ENCODE assay signal across 8 mouse cellular contexts in genomic region chr2:164126533-164126955, GRCm38 (mm10). TPM values are rescaled to one million over a fixed set of nuclear protein-coding genes. Genes with fewer than 3 reads are reported as not detected.
DNase-seq lines count a peak whose midpoint lies in the region; ATAC-seq and TF ChIP-seq lines count a peak whose summit lies in the region.

No protein-coding gene starts in this region.

- no peak overlapping the region for H3K4me3 ChIP-seq in heart, adult 2 months
- H3K4me3 ChIP-seq in limb, embryonic 15.5 days, result no peak overlapping the region

- WGBS in heart, adult 2 months, result 81% methylated on average over 13 of the region's 13 CpGs
- WGBS in limb, embryonic 15.5 days, result 33% methylated on average over 13 of the region's 13 CpGs

- no peaks in the 10 kb centered on the region for H3K27me3 ChIP-seq in heart, adult 2 months (ENCODE audit: control insufficient read depth, insufficient read depth, low read length)
- no peaks in the 10 kb centered on the region for H3K27me3 ChIP-seq in limb, embryonic 15.5 days

- TF ChIP-seq POLR2A in heart, adult 2 months (IDR thresholded peaks at IDR 0.05; ENCODE audit: insufficient read depth, low read depth, low read length), result no peak

- DNase-seq in heart, adult 2 months, result peak; percentile 24 to 38
- no peak for DNase-seq in heart, adult 8-10 months (ENCODE audit: low spot score)
- peak; percentile 25 to 38 for DNase-seq in B cell, adult 2 months
- DNase-seq in cerebellum, adult 18-20 months, result peak; percentile 39 to 51
- peak; percentile 68 for DNase-seq in kidney, postnatal 10 days

- H3K36me3 ChIP-seq in heart, adult 2 months (ENCODE audit: control insufficient read depth, insufficient read depth, low read length), result no peaks in the 10 kb centered on the region
- peaks cover 25% of the 10 kb centered on the region for H3K36me3 ChIP-seq in limb, embryonic 15.5 days

- peak; percentile 79; the same call in 1 of the 2 replicates for ATAC-seq in limb, embryonic 15.5 days (ENCODE audit: insufficient number of reproducible peaks, low FRiP score, low TSS enrichment, low read depth)
- ATAC-seq in monocyte, adult 5-6 weeks (replicated peaks; ENCODE audit: insufficient number of reproducible peaks, low FRiP score, low TSS enrichment, poor library complexity, severe bottlenecking), result no peak
- ATAC-seq in megakaryocyte, adult 5-6 weeks (ENCODE audit: poor library complexity, severe bottlenecking), result no peak

- H3K9me3 ChIP-seq in limb, embryonic 15.5 days, result no peaks in the 10 kb centered on the region

- TF ChIP-seq EP300 in heart, adult 2 months (IDR thresholded peaks at IDR 0.05; ENCODE audit: insufficient read depth, low read depth, low read length), result no peak

- H3K9ac ChIP-seq in heart, adult 2 months (ENCODE audit: low read depth, low read length), result no peak overlapping the region
- H3K9ac ChIP-seq in limb, embryonic 15.5 days, result no peak overlapping the region

- H3K4me2 ChIP-seq in limb, embryonic 15.5 days, result no peak overlapping the region

- intact Hi-C loops in heart, adult 2 months (cut with DNase I), result no loop called here

- H3K79me2 ChIP-seq in heart, adult 2 months (replicated peaks; ENCODE audit: control insufficient read depth, insufficient read depth, low read length), result no peaks in the 10 kb centered on the region

- TF ChIP-seq CTCF in heart, adult 2 months (IDR thresholded peaks at IDR 0.05), result peak; percentile 57

- H3K27ac ChIP-seq in heart, adult 2 months, result no peak overlapping the region
- peak overlapping the region; percentile 67 for H3K27ac ChIP-seq in limb, embryonic 15.5 days

- no peaks in the 10 kb centered on the region for H3K4me1 ChIP-seq in heart, adult 2 months (ENCODE audit: control insufficient read depth, insufficient read depth, low read length)
- H3K4me1 ChIP-seq in limb, embryonic 15.5 days, result peaks cover 12% of the 10 kb centered on the region; the same call in 1 of the 2 replicates

RNA-seq across cellular contexts. Expression of gene Kcns1, which starts 44.4 kb away (rescaled TPM):
- total RNA-seq in heart, adult 2 months (2021), result not detected
- polyA plus RNA-seq in heart, adult 2 months (2012; rRNA removed), result 0.12 and 0.18 TPM in 2 replicates
- total RNA-seq in heart, adult 8-10 months (2022), result under 1 TPM in 2 of 4 experiments, not detected in 2; 0.09 TPM
- polyA plus RNA-seq in limb, embryonic 15.5 days (2015; fragmentation: Nextera tagmentation; extraction: Ambion mirVana), result 2.0 and 3.6 TPM in 2 replicates
- total RNA-seq in monocyte, adult 5-6 weeks (2017), result not detected in 3 replicates
- total RNA-seq in megakaryocyte, adult 5-6 weeks (2015), result not detected in 2 replicates
- total RNA-seq in megakaryocyte, adult 5-6 weeks (2017), result not detected in 2 replicates

RNA-seq across cellular contexts. Expression of gene Tomm34, which starts 55.6 kb away (rescaled TPM):
- total RNA-seq in heart, adult 2 months (2021), result 10 to 100 TPM; 18.5 to 22.9 TPM
- polyA plus RNA-seq in heart, adult 2 months (2012; rRNA removed), result 24.7 and 28.7 TPM in 2 replicates
- 10 to 100 TPM; 18.3 to 24.4 (median 20.0) TPM for total RNA-seq in heart, adult 8-10 months (2022)
- polyA plus RNA-seq in limb, embryonic 15.5 days (2015; fragmentation: Nextera tagmentation; extraction: Ambion mirVana), result 49.1 and 53.7 TPM in 2 replicates
- total RNA-seq in monocyte, adult 5-6 weeks (2017), result 38.3 to 59.3 TPM (median 43.2 TPM) in 3 replicates
- 45.3 and 49.1 TPM in 2 replicates for total RNA-seq in megakaryocyte, adult 5-6 weeks (2015)
- total RNA-seq in megakaryocyte, adult 5-6 weeks (2017), result 48.3 and 49.8 TPM in 2 replicates

RNA-seq across cellular contexts. Expression of gene Wfdc5, which starts 56.0 kb away (rescaled TPM):
- not detected for total RNA-seq in heart, adult 2 months (2021)
- not detected in 2 replicates for polyA plus RNA-seq in heart, adult 2 months (2012; rRNA removed)
- not detected for total RNA-seq in heart, adult 8-10 months (2022)
- polyA plus RNA-seq in limb, embryonic 15.5 days (2015; fragmentation: Nextera tagmentation; extraction: Ambion mirVana), result 9.1 and 10.3 TPM in 2 replicates
- not detected in 3 replicates for total RNA-seq in monocyte, adult 5-6 weeks (2017)
- not detected in 2 replicates for total RNA-seq in megakaryocyte, adult 5-6 weeks (2015)
- not detected in 2 replicates for total RNA-seq in megakaryocyte, adult 5-6 weeks (2017)

RNA-seq across cellular contexts. Expression of gene Stk4, which starts 56.4 kb away (rescaled TPM):
- 10 to 100 TPM; 14.3 to 14.7 TPM for total RNA-seq in heart, adult 2 months (2021)
- polyA plus RNA-seq in heart, adult 2 months (2012; rRNA removed), result 6.4 and 10.7 TPM in 2 replicates
- total RNA-seq in heart, adult 8-10 months (2022), result 10 to 100 TPM; 14.1 to 21.5 (median 16.9) TPM
- polyA plus RNA-seq in limb, embryonic 15.5 days (2015; fragmentation: Nextera tagmentation; extraction: Ambion mirVana), result 17.7 and 19.6 TPM in 2 replicates
- 304 to 378 TPM (median 341 TPM) in 3 replicates for total RNA-seq in monocyte, adult 5-6 weeks (2017)
- total RNA-seq in megakaryocyte, adult 5-6 weeks (2015), result 227 and 248 TPM in 2 replicates
- 185 and 193 TPM in 2 replicates for total RNA-seq in megakaryocyte, adult 5-6 weeks (2017)
